Mouse (Mus musculus): ENCODE data around the gene Sirpa.

DNA sequence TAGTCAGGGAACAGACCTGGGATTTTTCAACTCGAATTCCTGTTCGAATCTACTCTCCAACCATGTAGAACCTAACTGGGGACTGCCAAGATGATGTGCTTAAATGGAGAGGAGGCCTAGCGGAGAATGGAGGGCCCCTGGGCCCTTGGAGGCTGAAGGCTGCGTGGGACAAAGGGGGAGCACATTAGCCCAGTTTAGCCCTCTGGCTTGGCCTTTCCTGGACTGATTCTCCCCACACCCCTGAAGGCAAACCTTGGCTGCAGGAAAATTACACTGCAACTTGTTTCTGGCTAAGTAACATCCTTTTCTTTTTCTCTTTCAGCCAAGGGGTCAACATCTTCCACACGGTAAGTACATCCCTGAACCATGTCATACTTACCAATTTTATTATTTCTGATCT, 28.2 kb downstream of the Sirpa start:
- TF ChIP-seq CTCF (IDR thresholded peaks at IDR 0.05) = no peak
- TF ChIP-seq POLR2A (IDR thresholded peaks at IDR 0.05; ENCODE audit: insufficient read depth, low read depth, low read length) = no peak

Measured in heart, adult 2 months (tissue).